Mouse (Mus musculus) MEL (cell line): ENCODE results near the gene Krtap9-3. TPM values are rescaled to one million over a fixed set of nuclear protein-coding genes. Genes with fewer than 3 reads are reported as not detected.

Experiments used
- DNase-seq: peaks from one replicate; pipeline ENCODE4 v3.0.0; 2011; ENCODE audit warnings: low read depth, low spot score
- H3K27ac ChIP-seq: 2 replicates; pipeline ENCODE4 v1.5.1; 2012; ENCODE audit warnings: low read depth, mild to moderate bottlenecking, control low read depth, low read length, moderate library complexity; ENCODE audit not compliant: control insufficient read depth
- H3K27me3 ChIP-seq, 2 experiments: fragments of 150-350 bp in 1 of 2; sonication (generic) in 1 of 2; 2 replicates each; pipeline ENCODE4 v1.6.1; 2012; ENCODE audit warnings: low read length in 2 of 2, mild to moderate bottlenecking in 2 of 2, improper control_type of control experiment in 1 of 2, moderate library complexity in 1 of 2; ENCODE audit not compliant: insufficient read depth in 2 of 2, control insufficient read depth in 1 of 2
- H3K36me3 ChIP-seq, 2 experiments: 2 replicates each; pipeline ENCODE4 v1.6.1; 2012 to 2014; ENCODE audit warnings: low read length in 2 of 2, improper control_type of control experiment in 1 of 2, inconsistent platforms in 1 of 2, mild to moderate bottlenecking in 1 of 2; ENCODE audit not compliant: insufficient read depth in 2 of 2, control insufficient read depth in 1 of 2
- H3K4me1 ChIP-seq, 2 experiments: fragments of 150-350 bp in 1 of 2; sonication (generic) in 1 of 2; 2 replicates each; pipeline ENCODE4 v1.6.1; 2012; ENCODE audit warnings: low read length in 2 of 2, improper control_type of control experiment in 1 of 2, mild to moderate bottlenecking in 1 of 2; ENCODE audit not compliant: insufficient read depth in 2 of 2, control insufficient read depth in 1 of 2
- H3K4me3 ChIP-seq, 2 experiments: fragments of 150-350 bp in 1 of 2; sonication (generic) in 1 of 2; 2 replicates each; pipeline ENCODE4 v1.5.1; 2012; ENCODE audit warnings: low read depth in 2 of 2, low read length in 2 of 2, mild to moderate bottlenecking in 2 of 2, moderate library complexity in 2 of 2, control low read depth in 1 of 2, improper control_type of control experiment in 1 of 2; ENCODE audit not compliant: control insufficient read depth in 1 of 2, insufficient read depth in 1 of 2
- H3K79me2 ChIP-seq: 2 replicates; pipeline ENCODE4 v1.6.1; 2012; ENCODE audit warnings: mild to moderate bottlenecking, low read length, moderate library complexity; ENCODE audit not compliant: control insufficient read depth, poor library complexity, insufficient read depth
- H3K9ac ChIP-seq: 2 replicates; pipeline ENCODE4 v1.6.1; 2012; ENCODE audit warnings: low read depth, mild to moderate bottlenecking, control low read depth, low read length, moderate library complexity; ENCODE audit not compliant: control insufficient read depth, poor library complexity, severe bottlenecking
- H3K9me3 ChIP-seq: fragments of 150-350 bp; sonication (generic); replicated peaks from 2 replicates; pipeline ENCODE4 v1.6.1; 2012; ENCODE audit warnings: mild to moderate bottlenecking, low read length, improper control_type of control experiment, moderate library complexity; ENCODE audit not compliant: insufficient read depth
- BHLHE40 ChIP-seq: IDR thresholded peaks from 2 replicates; pipeline ENCODE4 v1.6.1; 2012; ENCODE audit warnings: low read depth, mild to moderate bottlenecking, inconsistent platforms, low read length, improper control_type of control experiment, borderline replicate concordance
- CHD2 ChIP-seq: IDR thresholded peaks from 2 replicates; pipeline ENCODE4 v1.6.1; 2011; ENCODE audit warnings: low read length, improper control_type of control experiment
- E2F4 ChIP-seq: IDR thresholded peaks from 2 replicates; pipeline ENCODE4 v1.6.1; 2011; ENCODE audit warnings: low read depth, low read length, improper control_type of control experiment, borderline replicate concordance
- ELF1 ChIP-seq: IDR thresholded peaks from 2 replicates; pipeline ENCODE4 v1.6.1; 2014; ENCODE audit warnings: low read depth, mild to moderate bottlenecking, inconsistent platforms, low read length, improper control_type of control experiment, moderate library complexity
- ETS1 ChIP-seq: IDR thresholded peaks from 2 replicates; pipeline ENCODE4 v1.6.1; 2012; ENCODE audit warnings: low read depth, mild to moderate bottlenecking, inconsistent platforms, low read length, improper control_type of control experiment, moderate library complexity
- GABPA ChIP-seq: IDR thresholded peaks from 2 replicates; pipeline ENCODE4 v1.6.1; 2012; ENCODE audit warnings: low read depth, mild to moderate bottlenecking, inconsistent platforms, low read length, improper control_type of control experiment, moderate library complexity
- GATA1 ChIP-seq: IDR thresholded peaks from 2 replicates; pipeline ENCODE4 v1.6.1; 2011; ENCODE audit warnings: low read depth, low read length, improper control_type of control experiment
- HCFC1 ChIP-seq: IDR thresholded peaks from 2 replicates; pipeline ENCODE4 v1.6.1; 2012; ENCODE audit warnings: low read depth, mild to moderate bottlenecking, inconsistent platforms, low read length, improper control_type of control experiment, moderate library complexity
- JUND ChIP-seq: IDR thresholded peaks from 2 replicates; pipeline ENCODE4 v1.6.1; 2011; ENCODE audit warnings: low read depth, mild to moderate bottlenecking, improper control_type of control experiment, low read length
- KAT2A ChIP-seq: conservative IDR thresholded peaks from 2 replicates; pipeline ENCODE4 v1.6.1; 2012; ENCODE audit warnings: low read depth, low read length, improper control_type of control experiment, inconsistent platforms
- MAFK ChIP-seq: IDR thresholded peaks from 2 replicates; pipeline ENCODE4 v1.6.1; 2011; ENCODE audit warnings: low read depth, mild to moderate bottlenecking, low read length, improper control_type of control experiment, borderline replicate concordance
- NELFE ChIP-seq: IDR thresholded peaks from 2 replicates; pipeline ENCODE4 v1.6.1; 2011; ENCODE audit warnings: low read depth, low read length, improper control_type of control experiment
- NRF1 ChIP-seq: IDR thresholded peaks from 2 replicates; pipeline ENCODE4 v1.6.1; 2014; ENCODE audit warnings: low read depth, mild to moderate bottlenecking, inconsistent platforms, low read length, improper control_type of control experiment, moderate library complexity; ENCODE audit not compliant: poor library complexity, insufficient read depth, severe bottlenecking
- POLR2A ChIP-seq, 2 experiments: IDR thresholded peaks; 2 replicates each; pipeline ENCODE4 v1.6.1; 2011 to 2012; ENCODE audit warnings: low read length in 2 of 2, mild to moderate bottlenecking in 2 of 2, control low read depth in 1 of 2, improper control_type of control experiment in 1 of 2, low read depth in 1 of 2, moderate library complexity in 1 of 2; ENCODE audit not compliant: control insufficient read depth in 1 of 2, insufficient read depth in 1 of 2, poor library complexity in 1 of 2
- POLR2AphosphoS2 ChIP-seq: IDR thresholded peaks from 2 replicates; pipeline ENCODE4 v1.6.1; 2011; ENCODE audit warnings: low read length, improper control_type of control experiment
- POLR2AphosphoS5 ChIP-seq: IDR thresholded peaks from 2 replicates; pipeline ENCODE4 v1.6.1; 2012; ENCODE audit warnings: low read depth, borderline replicate concordance, mild to moderate bottlenecking, inconsistent platforms, low read length, moderate library complexity, mixed read lengths
- TBP ChIP-seq: IDR thresholded peaks from 2 replicates; pipeline ENCODE4 v1.8.0; 2011; ENCODE audit warnings: low read depth, low read length, improper control_type of control experiment
- TCF12 ChIP-seq: IDR thresholded peaks from 2 replicates; pipeline ENCODE4 v1.6.1; 2014; ENCODE audit warnings: low read depth, mild to moderate bottlenecking, inconsistent platforms, low read length, improper control_type of control experiment, moderate library complexity
- USF2 ChIP-seq, 2 experiments: IDR thresholded peaks; 2 replicates each; pipeline ENCODE4 v1.6.1; 2011 to 2012; ENCODE audit warnings: improper control_type of control experiment in 2 of 2, low read length in 2 of 2, borderline replicate concordance in 1 of 2, inconsistent platforms in 1 of 2, low read depth in 1 of 2, mild to moderate bottlenecking in 1 of 2; ENCODE audit not compliant: insufficient read depth in 1 of 2
- ZC3H11A ChIP-seq: IDR thresholded peaks from 2 replicates; pipeline ENCODE4 v1.6.1; 2012; ENCODE audit warnings: low read depth, mild to moderate bottlenecking, inconsistent platforms, low read length, improper control_type of control experiment
- ZNF384 ChIP-seq: IDR thresholded peaks from 2 replicates; pipeline ENCODE4 v1.6.1; 2012; ENCODE audit warnings: low read depth, mild to moderate bottlenecking, inconsistent platforms, low read length, improper control_type of control experiment
- polyA plus RNA-seq, 2 experiments: library from polyadenylated mRNA; stranded (reverse) in 1 of 2; unstranded in 1 of 2; fragments of >175 nt in 1 of 2; fragments of >200 nt in 1 of 2; gene quantifications; 2 replicates each; pipeline versions ENCODE4 v1.2.1 to v1.2.4; 2012; ENCODE audit warnings: low replicate concordance in 2 of 2, low read depth in 1 of 2; ENCODE audit not compliant: insufficient read length in 2 of 2, insufficient read depth in 1 of 2, missing spikeins in 1 of 2
- total RNA-seq: library from RNA; depleted of rRNA; stranded (reverse); fragments of 300-350 nt; gene quantifications from 2 replicates; pipeline ENCODE4 v1.2.3, GENCODE M21; 2012

Gene Krtap9-3
- total and polyA plus RNA-seq, 3 experiments, result not detected

GRCm38 (mm10) chr11:99590981-99591380, 6.9 kb downstream of the Krtap9-3 start, which contains the start of gene Krtap1-3:
TSS of gene Krtap1-3 (minus strand) at chr11:99591339.
- Histone ChIP-seq H3K9me3 (no peaks in the 10 kb centered on the region), H3K4me1 (no peaks in the 10 kb centered on the region), H3K27me3 (no peaks in the 10 kb centered on the region), H3K79me2 (no peaks in the 10 kb centered on the region), H3K4me3 (no peak within 1 kb of the TSS), H3K36me3 (no peaks in the 10 kb centered on the region), H3K9ac (no peak within 1 kb of the TSS), H3K27ac (no peak within 1 kb of the TSS)
- no peak for DNase-seq
- TF ChIP-seq POLR2A (IDR thresholded peaks at IDR 0.05; ENCODE audit: control insufficient read depth in 1 of 2, insufficient read depth in 1 of 2, low read depth in 1 of 2, low read length in 2 of 2, poor library complexity in 1 of 2) (no peak), JUND (no peak), ZNF384 (no peak), ELF1 (no peak), POLR2AphosphoS2 (no peak), NRF1 (no peak), CHD2 (no peak), GABPA (no peak), BHLHE40 (no peak), HCFC1 (no peak), MAFK (no peak), POLR2AphosphoS5 (no peak), KAT2A (no peak), TCF12 (no peak)

- Histone ChIP-seq H3K27ac (no peak overlapping the region), H3K4me3 (no peak overlapping the region), H3K36me3 (no peaks in the 10 kb centered on the region), H3K9me3 (no peaks in the 10 kb centered on the region), H3K4me1 (no peaks in the 10 kb centered on the region), H3K79me2 (no peaks in the 10 kb centered on the region), H3K9ac (no peak overlapping the region), H3K27me3 (no peaks in the 10 kb centered on the region)
- no peak for DNase-seq
- TF ChIP-seq MAFK (no peak), GATA1 (no peak), HCFC1 (no peak), NRF1 (no peak), ZC3H11A (no peak), ETS1 (no peak), POLR2AphosphoS2 (no peak), KAT2A (no peak), E2F4 (no peak), ZNF384 (no peak), TBP (no peak), USF2 (IDR thresholded peaks at IDR 0.05; ENCODE audit: borderline replicate concordance in 1 of 2, insufficient read depth in 1 of 2, low read depth in 1 of 2, low read length in 2 of 2) (no peak), GABPA (no peak), NELFE (no peak), TCF12 (no peak)
Observed at GRCm38 (mm10) chr11:99585096-99585495, 12.8 kb downstream of the Krtap9-3 start.
